Mouse (Mus musculus) heart, adult 2 months (tissue): Measurements from ENCODE around the gene Hivep1.

Experiments used
- CTCF ChIP-seq: fragments of 200-600 bp; IDR thresholded peaks from 2 replicates; pipeline ENCODE4 v1.8.1; 2022; ENCODE audit warnings: antibody characterized with exemption, mild to moderate bottlenecking, moderate library complexity
- EP300 ChIP-seq: fragments of 200-500 bp; IDR thresholded peaks from 2 replicates; pipeline ENCODE4 v1.6.1; 2011; ENCODE audit warnings: low read depth, low read length, control low read depth; ENCODE audit not compliant: insufficient read depth
- POLR2A ChIP-seq: fragments of 200-500 bp; IDR thresholded peaks from 2 replicates; pipeline ENCODE4 v1.6.1; 2011; ENCODE audit warnings: mild to moderate bottlenecking, low read depth, low read length, control low read depth; ENCODE audit not compliant: insufficient read depth

- TF ChIP-seq CTCF, result no peak
- TF ChIP-seq POLR2A, result no peak
- no peak for TF ChIP-seq EP300
These were observed 98.8 kb downstream of the Hivep1 start for GRCm38 (mm10) chr13:42150462-42151127.
